Mouse (Mus musculus) erythroblast, embryonic 14.5 days (primary cell): ENCODE data around the gene Gucd1.

Experiments
- GATA1 ChIP-seq: IDR thresholded peaks from 2 replicates; pipeline ENCODE4 v1.6.1; 2012; ENCODE audit warnings: low read length, inconsistent platforms, mixed read lengths
- TAL1 ChIP-seq: IDR thresholded peaks from 3 replicates; pipeline ENCODE4 v1.6.1; 2012; ENCODE audit warnings: low read length, inconsistent platforms, mixed read lengths

- no peak for TF ChIP-seq GATA1
- TF ChIP-seq TAL1 = no peak
Measured at GRCm38 (mm10) chr10:75327081-75327480, 190.7 kb downstream of the Gucd1 start.
